Mouse (Mus musculus) kidney, embryonic 14.5 days (tissue): ENCODE measurements around the gene Tiparp. TPM values are rescaled to one million over a fixed set of nuclear protein-coding genes. Genes with fewer than 3 reads are reported as not detected.

ENCODE experiments used
- ATAC-seq: fragments of 200-750 bp; cut with Nextera tagmentation; 2 replicates; pipeline ENCODE4 v1.8.0; 2017; ENCODE audit warnings: moderate number of reproducible peaks, mild to moderate bottlenecking, moderate TSS enrichment, moderate library complexity; ENCODE audit not compliant: low FRiP score, low TSS enrichment
- H3K27ac ChIP-seq: fragments of 300-500 bp; sonication (generic); 2 replicates; pipeline ENCODE4 v1.5.1; 2014; ENCODE audit warnings: low read depth, mild to moderate bottlenecking, low read length, moderate library complexity, mixed read lengths
- H3K27me3 ChIP-seq: fragments of 300-500 bp; sonication (generic); 2 replicates; pipeline ENCODE4 v1.6.1; 2014; ENCODE audit warnings: mild to moderate bottlenecking, low read length; ENCODE audit not compliant: control insufficient read depth, insufficient read depth
- H3K36me3 ChIP-seq: fragments of 300-500 bp; sonication (generic); 2 replicates; pipeline ENCODE4 v1.6.1; 2014; ENCODE audit warnings: low read length, mixed read lengths; ENCODE audit not compliant: control insufficient read depth, insufficient read depth
- H3K4me1 ChIP-seq: fragments of 300-500 bp; sonication (generic); 2 replicates; pipeline ENCODE4 v1.6.1; 2014; ENCODE audit warnings: low read length, mixed read lengths; ENCODE audit not compliant: control insufficient read depth, insufficient read depth
- H3K4me2 ChIP-seq: fragments of 300-500 bp; sonication (generic); replicated peaks from 2 replicates; pipeline ENCODE4 v1.6.1; 2014; ENCODE audit warnings: low read depth, mild to moderate bottlenecking, low read length
- H3K4me3 ChIP-seq: fragments of 300-500 bp; sonication (generic); 2 replicates; pipeline ENCODE4 v1.5.1; 2014; ENCODE audit warnings: mild to moderate bottlenecking, low read length
- H3K9ac ChIP-seq: fragments of 300-500 bp; sonication (generic); 2 replicates; pipeline ENCODE4 v1.6.1; 2014; ENCODE audit warnings: low read depth, mild to moderate bottlenecking, low read length, moderate library complexity
- H3K9me3 ChIP-seq: fragments of 300-500 bp; sonication (generic); 2 replicates; pipeline ENCODE4 v1.6.1; 2016; ENCODE audit warnings: low read length; ENCODE audit not compliant: control insufficient read depth
- WGBS: fragments of 180-500 bp; shearing (Covaris S2); extraction: QIAGEN DNeasy Blood & Tissue Kit; methylation state at CpG from one replicate; pipeline ENCODE4 v1.1.7; 2014; 5-methylcytosine and 5-hydroxymethylcytosine counted together
- polyA plus RNA-seq: library from polyadenylated mRNA; unstranded; fragments of >200 nt; fragmentation: Nextera tagmentation; extraction: Ambion mirVana; gene quantifications from 2 replicates; pipeline ENCODE4 v1.2.1, GENCODE M21; 2014

Gene Tiparp
- polyA plus RNA-seq, 1 experiment from 2014 or later, result 29.9 TPM

GRCm38 (mm10) chr3:65537288-65537687 lies 9.1 kb downstream of the Tiparp start:
- no peaks in the 10 kb centered on the region; the same call in 1 of the 2 replicates for H3K36me3 ChIP-seq
- WGBS, result 83% methylated on average over 1 of the region's 1 CpGs
- H3K9ac ChIP-seq, result no peak overlapping the region
- H3K9me3 ChIP-seq, result no peaks in the 10 kb centered on the region
- H3K4me3 ChIP-seq, result no peak overlapping the region
- H3K27ac ChIP-seq, result no peak overlapping the region
- no peaks in the 10 kb centered on the region for H3K4me1 ChIP-seq
- no peaks in the 10 kb centered on the region for H3K27me3 ChIP-seq
- no peak for ATAC-seq
- H3K4me2 ChIP-seq, result no peak overlapping the region

- ATAC-seq, result no peak
- H3K4me3 ChIP-seq, result no peak overlapping the region
- H3K36me3 ChIP-seq, result no peaks in the 10 kb centered on the region
- H3K4me2 ChIP-seq, result no peak overlapping the region
- no peaks in the 10 kb centered on the region for H3K9me3 ChIP-seq
- H3K27me3 ChIP-seq, result no peaks in the 10 kb centered on the region
- no peaks in the 10 kb centered on the region for H3K4me1 ChIP-seq
- no peak overlapping the region for H3K9ac ChIP-seq
- WGBS, result 86% methylated on average over 6 of the region's 6 CpGs
- no peak overlapping the region for H3K27ac ChIP-seq
Observed at GRCm38 (mm10) chr3:65540906-65541551, 12.8 kb downstream of the Tiparp start.

- Histone ChIP-seq H3K27me3 (no peaks in the 10 kb centered on the region), H3K27ac (no peak overlapping the region), H3K4me3 (no peak overlapping the region), H3K4me1 (no peaks in the 10 kb centered on the region), H3K36me3 (no peaks in the 10 kb centered on the region), H3K9ac (no peak overlapping the region), H3K9me3 (no peaks in the 10 kb centered on the region), H3K4me2 (no peak overlapping the region)
- 54% methylated on average over 4 of the region's 4 CpGs for WGBS
- ATAC-seq, result no peak
Observed at GRCm38 (mm10) chr3:65541552-65541935, 13.3 kb downstream of the Tiparp start.

GRCm38 (mm10) chr3:65549785-65550184 lies 21.6 kb downstream of the Tiparp start:
- no peaks in the 10 kb centered on the region for H3K9me3 ChIP-seq
- no peak overlapping the region for H3K4me3 ChIP-seq
- H3K36me3 ChIP-seq, result peaks cover 7% of the 10 kb centered on the region; the same call in 1 of the 2 replicates
- H3K27ac ChIP-seq, result no peak overlapping the region
- WGBS, result 68% methylated on average over 6 of the region's 6 CpGs
- H3K9ac ChIP-seq, result no peak overlapping the region
- H3K27me3 ChIP-seq, result no peaks in the 10 kb centered on the region
- no peaks in the 10 kb centered on the region for H3K4me1 ChIP-seq
- ATAC-seq, result no peak
- H3K4me2 ChIP-seq, result no peak overlapping the region

- no peak for ATAC-seq
- Histone ChIP-seq H3K27me3 (no peaks in the 10 kb centered on the region), H3K27ac (no peak overlapping the region), H3K4me1 (no peaks in the 10 kb centered on the region), H3K36me3 (peaks cover 7% of the 10 kb centered on the region; the same call in 1 of the 2 replicates), H3K4me2 (no peak overlapping the region), H3K9me3 (no peaks in the 10 kb centered on the region), H3K4me3 (no peak overlapping the region), H3K9ac (no peak overlapping the region)
- WGBS, result 75% methylated on average over 5 of the region's 5 CpGs
Observed at GRCm38 (mm10) chr3:65551065-65551464, 22.9 kb downstream of the Tiparp start.

GRCm38 (mm10) chr3:65554633-65555032 lies 26.4 kb downstream of the Tiparp start:
- H3K36me3 ChIP-seq, result peaks cover 7% of the 10 kb centered on the region; the same call in 1 of the 2 replicates
- no peaks in the 10 kb centered on the region for H3K4me1 ChIP-seq
- H3K27ac ChIP-seq, result no peak overlapping the region
- no peak for ATAC-seq
- H3K4me2 ChIP-seq, result no peak overlapping the region
- no peaks in the 10 kb centered on the region for H3K27me3 ChIP-seq
- H3K9ac ChIP-seq, result no peak overlapping the region
- H3K9me3 ChIP-seq, result no peaks in the 10 kb centered on the region
- WGBS, result 96% methylated on average over 2 of the region's 2 CpGs
- no peak overlapping the region for H3K4me3 ChIP-seq

GRCm38 (mm10) chr3:65558679-65559078 lies 30.5 kb downstream of the Tiparp start:
- no peak for ATAC-seq
- Histone ChIP-seq H3K9ac (no peak overlapping the region), H3K27me3 (no peaks in the 10 kb centered on the region), H3K9me3 (no peaks in the 10 kb centered on the region), H3K4me1 (no peaks in the 10 kb centered on the region), H3K4me2 (no peak overlapping the region), H3K36me3 (no peaks in the 10 kb centered on the region; the same call in 1 of the 2 replicates), H3K4me3 (no peak overlapping the region), H3K27ac (no peak overlapping the region)
- WGBS, result 83% methylated on average over 4 of the region's 4 CpGs

- no peak overlapping the region for H3K27ac ChIP-seq
- no peaks in the 10 kb centered on the region for H3K36me3 ChIP-seq
Observed at GRCm38 (mm10) chr3:65562212-65562611, 34.0 kb downstream of the Tiparp start.

GRCm38 (mm10) chr3:65562694-65563093 lies 34.5 kb downstream of the Tiparp start:
- no peak for ATAC-seq
- Histone ChIP-seq H3K27ac (no peak overlapping the region), H3K4me1 (no peaks in the 10 kb centered on the region), H3K9me3 (no peaks in the 10 kb centered on the region), H3K4me3 (no peak overlapping the region), H3K27me3 (no peaks in the 10 kb centered on the region), H3K36me3 (no peaks in the 10 kb centered on the region), H3K4me2 (no peak overlapping the region), H3K9ac (no peak overlapping the region)
- 93% methylated on average over 3 of the region's 3 CpGs for WGBS

More at GRCm38 (mm10) chr3:65562212-65562611, 34.0 kb downstream of the Tiparp start:
- no peak overlapping the region for H3K9ac ChIP-seq
- WGBS, result 78% methylated on average over 9 of the region's 9 CpGs
- H3K4me1 ChIP-seq, result no peaks in the 10 kb centered on the region
- no peak overlapping the region for H3K4me2 ChIP-seq
- ATAC-seq, result no peak
- no peak overlapping the region for H3K4me3 ChIP-seq
- H3K27me3 ChIP-seq, result no peaks in the 10 kb centered on the region
- H3K9me3 ChIP-seq, result no peaks in the 10 kb centered on the region
